Mouse (Mus musculus) retina, postnatal 1 day (tissue): Measurements from ENCODE around the gene Scamp4.

Experiments used
- DNase-seq: peaks from one replicate; pipeline ENCODE4 v3.0.0-alpha.2; 2012

Gene Scamp4

DNA sequence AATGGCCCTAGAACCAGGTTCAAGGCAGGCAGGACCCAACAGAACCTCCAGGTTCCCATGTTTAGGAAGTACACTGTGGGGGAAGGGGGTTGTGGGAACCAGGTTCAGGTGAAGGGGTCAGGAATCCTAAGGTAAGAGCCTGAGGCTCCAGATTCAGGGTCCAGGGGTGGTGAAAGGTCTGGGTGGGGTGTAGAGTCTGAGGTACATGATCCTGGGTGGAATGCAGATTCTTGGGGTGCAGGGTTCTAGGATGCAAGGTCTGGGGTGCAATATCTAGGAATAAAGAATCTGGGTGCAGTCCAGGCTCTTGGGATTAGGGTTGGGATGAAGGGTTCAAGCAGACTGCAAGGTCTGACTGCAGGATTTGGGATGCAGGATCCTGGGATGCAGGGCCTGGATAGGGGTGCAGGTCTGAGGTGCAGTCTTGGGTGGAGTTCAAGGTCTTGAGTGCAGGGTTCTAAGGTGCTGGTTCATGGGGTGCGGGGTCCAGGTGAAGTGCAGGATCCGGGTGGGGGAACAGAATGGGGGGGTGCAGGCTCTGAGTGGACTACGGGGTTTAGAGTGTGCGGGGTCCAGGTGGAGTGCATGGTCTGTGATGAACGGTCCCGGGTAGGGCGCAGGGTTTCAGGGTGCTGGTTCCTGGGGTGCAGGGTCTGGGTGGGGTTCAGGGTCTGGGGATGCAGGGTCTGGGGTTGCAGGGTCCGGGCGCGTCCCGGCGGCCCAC, 52.9 kb downstream of the Scamp4 start:
- no peak for DNase-seq

DNA sequence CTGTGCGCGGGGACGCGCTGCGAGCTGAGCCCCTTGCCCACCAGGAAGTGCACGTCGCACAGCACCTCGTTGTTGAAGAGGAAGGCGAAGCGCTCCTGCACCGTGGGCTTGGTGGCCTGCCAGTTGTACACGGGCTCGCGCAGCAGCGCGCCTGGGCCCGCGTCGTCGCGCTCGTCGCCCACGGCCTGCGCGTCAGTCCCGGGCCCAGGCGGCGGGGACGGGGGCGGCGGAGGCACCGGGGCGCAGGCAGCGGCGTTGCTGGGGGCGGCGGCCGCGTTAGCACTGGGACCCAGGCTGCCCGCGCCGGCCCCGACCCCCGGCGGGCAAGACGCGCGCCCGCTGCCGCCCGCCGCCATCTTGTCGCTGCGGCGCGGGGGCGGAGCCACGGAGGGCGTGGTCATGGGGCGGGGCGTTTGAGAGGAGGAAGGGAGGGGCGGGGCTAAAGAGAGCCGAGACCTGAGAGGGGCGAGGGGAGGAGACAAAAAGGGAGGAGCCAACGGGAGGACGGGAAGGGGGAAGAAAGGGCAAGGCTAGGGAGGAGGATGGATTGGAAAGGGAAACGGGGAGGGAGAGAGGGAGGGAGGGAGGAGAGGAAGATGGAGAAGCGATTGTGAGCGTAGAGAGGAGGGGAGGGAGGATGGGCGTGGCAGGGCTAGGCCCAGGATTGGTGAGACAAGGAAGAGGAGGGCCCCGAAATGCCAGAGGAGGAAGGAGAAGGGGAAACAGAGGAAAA, 53.6 kb downstream of the Scamp4 start:
- peak; percentile 99 for DNase-seq

DNA sequence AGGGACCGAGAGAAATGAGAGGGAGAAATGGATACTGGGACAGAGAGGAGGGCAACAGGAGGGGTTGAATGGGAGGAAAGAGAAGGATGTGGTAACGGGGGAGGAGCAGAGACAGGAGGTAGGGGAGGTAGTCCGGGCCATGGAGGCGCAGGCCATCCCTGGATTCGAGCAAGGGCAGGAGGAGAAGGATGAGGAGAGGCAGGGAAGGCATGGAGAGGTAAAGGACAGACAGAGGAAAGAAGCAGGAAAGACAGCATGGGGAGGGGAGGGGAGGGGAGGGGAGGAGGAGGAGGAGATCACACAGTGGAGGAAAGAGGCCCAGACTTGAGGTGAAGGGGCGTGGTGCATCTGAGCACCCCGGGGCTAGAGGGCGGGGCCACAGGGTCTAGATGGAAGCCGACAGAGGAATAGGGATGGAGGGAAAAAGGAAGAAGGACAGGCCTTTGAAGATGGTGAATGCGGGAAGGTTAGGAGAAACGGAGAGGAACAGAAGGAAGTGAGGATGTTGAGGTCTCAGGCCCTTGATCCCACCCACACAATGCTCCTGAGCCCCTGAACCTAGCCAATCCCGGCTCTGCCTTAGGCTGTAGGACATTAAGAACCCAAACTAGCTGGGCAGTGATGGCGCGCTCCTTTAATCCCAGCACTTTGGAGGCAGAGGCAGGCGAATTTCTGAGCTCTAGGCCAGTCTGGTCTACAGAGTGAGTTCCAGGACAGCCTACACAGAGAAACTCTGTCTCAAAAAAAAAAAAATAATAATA, 54.4 kb downstream of the Scamp4 start, which contains the start of gene Btbd2:
TSS of gene Btbd2 (minus strand) at position 209 of the 761 bp plus-strand sequence.
- no peak for DNase-seq

DNA sequence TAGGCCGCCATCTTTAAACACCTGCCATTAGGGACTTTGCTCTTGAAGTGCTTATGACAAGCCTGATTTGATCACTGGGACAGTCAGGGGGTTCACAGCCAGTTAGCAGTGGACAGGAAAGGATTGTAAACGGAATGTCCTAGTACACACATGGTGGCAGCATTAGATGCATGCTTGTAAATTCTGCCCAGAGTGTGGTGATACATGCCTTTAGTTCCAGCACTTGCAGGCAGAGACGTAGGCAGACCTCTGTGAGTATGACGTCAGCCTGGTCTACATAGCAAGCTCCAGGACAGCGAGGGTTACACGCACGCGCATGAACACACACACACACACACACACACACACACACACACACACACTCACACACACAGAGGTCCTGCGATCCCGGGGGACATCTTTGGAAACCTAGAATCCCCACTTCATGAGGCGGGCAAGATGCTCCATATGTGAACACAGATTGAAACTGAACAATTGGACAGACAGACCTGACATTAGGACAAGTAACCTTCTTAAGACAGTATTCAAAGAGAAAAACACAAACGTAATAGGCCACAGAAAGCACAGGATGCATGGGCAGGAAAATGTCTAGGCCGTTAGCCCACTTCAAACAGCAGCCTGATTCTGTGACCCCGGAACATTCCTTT, 55.6 kb downstream of the Scamp4 start:
- DNase-seq, result no peak

DNA sequence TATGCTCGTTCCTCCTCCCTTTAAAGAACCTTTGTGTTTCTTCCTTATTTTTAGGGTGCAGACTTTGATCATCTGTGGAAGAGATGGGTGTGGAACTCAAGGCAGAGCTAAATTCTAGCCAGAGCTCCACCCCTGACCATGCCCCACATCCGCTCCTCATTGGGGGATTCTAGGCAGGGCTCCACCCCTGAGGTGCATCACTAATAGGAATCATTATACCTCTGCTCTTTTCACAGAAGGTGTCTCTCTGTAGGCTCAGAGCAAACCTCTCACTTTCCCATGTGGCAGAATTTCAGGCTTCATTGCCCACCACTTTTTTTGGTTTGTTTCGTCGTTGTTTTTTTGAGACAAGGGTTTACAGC, 56.1 kb downstream of the Scamp4 start:
- DNase-seq, result no peak

DNA sequence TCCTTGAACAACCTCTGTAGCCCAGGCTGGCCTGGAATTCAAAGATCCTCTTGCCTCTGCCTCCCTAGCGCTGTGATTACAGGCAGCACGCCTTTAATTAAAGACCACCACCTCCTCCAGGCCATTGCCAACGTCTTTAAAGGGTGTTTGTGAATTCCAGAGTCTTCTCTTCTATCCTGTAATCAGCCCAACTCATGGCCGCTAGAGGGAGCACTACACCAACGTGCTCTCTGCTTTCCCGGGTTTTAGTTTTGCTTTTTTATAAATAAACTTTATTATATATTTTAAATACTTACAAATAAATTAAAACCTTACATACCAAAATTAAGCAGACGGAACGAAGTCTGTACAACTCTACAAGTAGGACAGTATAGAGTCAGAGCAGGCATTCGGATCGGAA, 56.5 kb downstream of the Scamp4 start:
- peak; percentile 80 for DNase-seq

DNA sequence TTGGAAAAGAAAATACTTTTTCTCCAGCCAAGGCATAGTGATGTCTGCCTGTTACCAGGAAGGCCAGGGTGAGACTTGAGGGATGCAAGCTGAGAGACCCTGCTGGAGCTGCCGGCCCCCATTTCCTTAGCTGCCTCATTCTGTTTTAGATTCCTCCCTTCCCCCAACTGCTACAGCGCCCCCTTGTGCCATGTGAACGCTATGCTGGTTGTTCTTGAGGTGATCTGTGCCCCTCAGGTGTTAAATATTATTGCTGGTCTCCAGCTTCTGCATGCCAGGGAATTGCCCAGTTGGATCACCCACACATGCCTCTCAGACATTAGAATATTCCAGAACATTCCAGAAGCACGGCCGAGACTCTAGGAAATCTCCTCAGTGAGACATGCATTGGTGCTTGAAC, 58.5 kb downstream of the Scamp4 start:
- peak; percentile 73 for DNase-seq

DNA sequence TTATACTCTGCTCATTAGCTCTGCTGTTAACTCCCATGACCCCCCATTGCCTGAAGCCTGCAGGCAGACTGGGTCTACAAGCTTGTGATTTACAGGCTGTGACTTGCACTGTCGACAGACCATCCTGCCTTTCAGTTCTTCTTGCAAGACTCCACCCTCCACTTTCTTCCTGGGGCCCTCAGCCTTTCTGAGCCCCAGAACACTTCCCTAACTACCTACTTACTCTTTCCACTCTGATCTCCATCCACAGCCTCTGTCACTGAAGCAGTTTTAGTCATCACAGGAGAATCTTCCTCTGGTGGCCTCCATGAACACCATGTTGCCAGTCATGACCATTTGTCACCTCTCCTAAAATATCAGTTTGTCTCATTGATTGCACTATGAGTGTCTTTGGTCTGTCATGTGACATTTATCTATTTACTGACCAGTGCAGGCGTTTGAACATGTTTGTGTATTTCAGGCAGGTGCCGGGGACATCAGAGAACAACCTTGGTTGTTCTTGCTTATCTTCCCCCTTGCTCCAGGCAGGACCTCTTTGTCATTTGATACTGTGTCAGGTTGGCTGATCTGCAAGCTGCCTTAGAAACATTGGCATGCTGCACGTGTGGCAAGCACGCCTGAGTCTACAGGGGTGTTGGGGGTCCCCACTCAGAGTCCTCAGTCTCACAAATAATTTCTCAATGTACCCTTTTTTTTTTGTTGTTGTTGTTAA, 61.0 kb downstream of the Scamp4 start:
- DNase-seq, result no peak

DNA sequence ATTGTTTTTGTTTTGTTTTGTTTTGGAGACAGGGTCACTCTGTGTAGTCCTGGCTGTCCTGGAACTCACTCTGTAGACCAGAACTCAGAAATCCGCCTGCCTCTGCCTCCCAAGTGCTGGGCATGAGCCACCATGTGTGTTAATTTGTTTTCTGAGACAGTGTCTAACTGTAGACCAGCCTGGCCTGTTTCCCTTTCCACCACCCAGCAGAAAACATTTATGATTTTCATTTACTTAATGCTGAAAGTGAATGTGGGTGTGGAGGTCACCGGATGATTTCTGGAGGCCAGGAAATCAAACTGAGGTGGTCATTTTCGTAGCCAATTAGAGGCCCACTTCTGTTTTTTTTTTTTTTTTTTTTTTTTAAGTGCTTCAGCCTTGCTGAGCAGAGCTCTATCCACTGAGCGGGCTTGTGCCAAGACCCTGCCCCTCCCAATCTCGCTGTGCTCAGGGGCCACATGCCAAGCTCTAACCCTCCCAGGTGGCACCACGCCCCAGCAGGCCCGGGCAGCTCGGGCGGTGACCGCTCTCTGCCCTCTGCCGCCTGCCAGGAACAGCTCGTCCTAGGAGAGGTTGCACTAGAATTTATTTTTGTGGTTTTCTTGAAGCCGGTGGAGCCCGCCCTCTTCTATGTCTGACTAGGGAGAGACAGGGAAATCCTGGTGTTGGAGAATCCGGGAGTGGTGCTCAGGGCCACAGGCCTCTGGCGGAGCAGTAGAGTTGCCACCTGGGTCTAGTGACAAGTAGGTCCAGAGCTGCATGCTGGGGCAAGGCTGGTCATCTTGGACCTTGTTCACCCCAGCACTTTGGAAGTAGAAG, 61.7 kb downstream of the Scamp4 start:
- DNase-seq, result no peak

DNA sequence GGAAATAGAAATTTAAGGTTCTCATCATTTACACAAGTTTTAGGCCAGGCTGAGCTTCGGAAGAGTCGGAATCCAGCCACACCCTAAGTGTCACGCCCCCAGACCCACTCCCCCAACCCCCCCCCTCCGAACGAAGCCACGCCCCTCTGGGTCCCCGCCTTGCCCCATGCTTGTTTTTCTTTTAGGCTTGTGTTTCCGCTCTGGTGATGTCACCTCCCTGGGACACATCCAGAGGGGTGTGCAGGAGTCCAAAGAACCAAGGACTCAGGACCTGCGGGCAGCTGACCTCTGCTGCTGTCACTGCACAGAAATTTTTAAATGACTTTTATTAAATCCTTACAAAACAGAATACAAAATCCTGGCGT, 62.3 kb downstream of the Scamp4 start:
- DNase-seq, result no peak
